Mouse (Mus musculus): ENCODE measurements around the gene Pnpla7. TPM values are rescaled to one million over a fixed set of nuclear protein-coding genes. Genes with fewer than 3 reads are reported as not detected.

Pnpla7 gene
- polyA plus RNA-seq, 1 experiment: 20.5 TPM

GRCm38 (mm10) chr2:25034994-25035393, 59.2 kb downstream of the Pnpla7 start:
- Histone ChIP-seq H3K36me3 (ENCODE audit: control insufficient read depth, insufficient read depth, low read length) (0 out of 2 replicates have a peak, but pooled peaks cover 3% of the 10 kb centered on the region), H3K27ac (ENCODE audit: insufficient read depth, low read depth, low read length) (peak overlapping the region; percentile 30; the same call in 1 of the 2 replicates), H3K4me3 (ENCODE audit: low read depth, low read length) (no peak overlapping the region), H3K4me1 (ENCODE audit: control insufficient read depth, insufficient read depth, insufficient read length, low read length) (peaks cover 2% of the 10 kb centered on the region; the same call in 1 of the 2 replicates), H3K27me3 (ENCODE audit: control insufficient read depth, insufficient read depth, low read length) (no peaks in the 10 kb centered on the region)
- WGBS: 85% methylated on average over 4 of the region's 4 CpGs
- no peak for TF ChIP-seq CTCF (IDR thresholded peaks at IDR 0.05; ENCODE audit: extremely low read depth, insufficient read length, insufficient replicate concordance, low read depth, low read length)
- TF ChIP-seq POLR2A (IDR thresholded peaks at IDR 0.05; ENCODE audit: low read depth, low read length): no peak

- Histone ChIP-seq H3K27ac (ENCODE audit: insufficient read depth, low read depth, low read length) (no peak overlapping the region), H3K4me3 (ENCODE audit: low read depth, low read length) (no peak overlapping the region), H3K4me1 (ENCODE audit: control insufficient read depth, insufficient read depth, insufficient read length, low read length) (peaks cover 2% of the 10 kb centered on the region; the same call in 1 of the 2 replicates), H3K36me3 (ENCODE audit: control insufficient read depth, insufficient read depth, low read length) (peaks cover 2% of the 10 kb centered on the region; the same call in 1 of the 2 replicates), H3K27me3 (ENCODE audit: control insufficient read depth, insufficient read depth, low read length) (no peaks in the 10 kb centered on the region)
- no peak for TF ChIP-seq POLR2A (IDR thresholded peaks at IDR 0.05; ENCODE audit: low read depth, low read length)
- 87% methylated on average over 5 of the region's 5 CpGs for WGBS
Observed at GRCm38 (mm10) chr2:25040089-25040488, 64.3 kb downstream of the Pnpla7 start.

- no peaks in the 10 kb centered on the region for H3K27me3 ChIP-seq (ENCODE audit: control insufficient read depth, insufficient read depth, low read length)
- peaks cover 2% of the 10 kb centered on the region; the same call in 1 of the 2 replicates for H3K36me3 ChIP-seq (ENCODE audit: control insufficient read depth, insufficient read depth, low read length)
- TF ChIP-seq CTCF (IDR thresholded peaks at IDR 0.05; ENCODE audit: extremely low read depth, insufficient read length, insufficient replicate concordance, low read depth, low read length) (no peak), POLR2A (IDR thresholded peaks at IDR 0.05; ENCODE audit: low read depth, low read length) (no peak)
- 87% methylated on average over 7 of the region's 7 CpGs for WGBS
- H3K27ac ChIP-seq (ENCODE audit: insufficient read depth, low read depth, low read length): no peak overlapping the region
- peaks cover 5% of the 10 kb centered on the region; the same call in 1 of the 2 replicates for H3K4me1 ChIP-seq (ENCODE audit: control insufficient read depth, insufficient read depth, insufficient read length, low read length)
- H3K4me3 ChIP-seq (ENCODE audit: low read depth, low read length): no peak overlapping the region
Observed at GRCm38 (mm10) chr2:25050921-25051320, 75.1 kb downstream of the Pnpla7 start.

GRCm38 (mm10) chr2:25051450-25051849, 75.6 kb downstream of the Pnpla7 start:
- 79% methylated on average over 8 of the region's 8 CpGs for WGBS
- Histone ChIP-seq H3K27me3 (ENCODE audit: control insufficient read depth, insufficient read depth, low read length) (no peaks in the 10 kb centered on the region), H3K36me3 (ENCODE audit: control insufficient read depth, insufficient read depth, low read length) (peaks cover 2% of the 10 kb centered on the region; the same call in 1 of the 2 replicates), H3K27ac (ENCODE audit: insufficient read depth, low read depth, low read length) (no peak overlapping the region), H3K4me1 (ENCODE audit: control insufficient read depth, insufficient read depth, insufficient read length, low read length) (peaks cover 5% of the 10 kb centered on the region; the same call in 1 of the 2 replicates), H3K4me3 (ENCODE audit: low read depth, low read length) (no peak overlapping the region)
- no peak for TF ChIP-seq CTCF (IDR thresholded peaks at IDR 0.05; ENCODE audit: extremely low read depth, insufficient read length, insufficient replicate concordance, low read depth, low read length)
- no peak for TF ChIP-seq POLR2A (IDR thresholded peaks at IDR 0.05; ENCODE audit: low read depth, low read length)

GRCm38 (mm10) chr2:25053101-25053500, 77.3 kb downstream of the Pnpla7 start:
- Histone ChIP-seq H3K4me1 (ENCODE audit: control insufficient read depth, insufficient read depth, insufficient read length, low read length) (peaks cover 5% of the 10 kb centered on the region; the same call in 1 of the 2 replicates), H3K4me3 (ENCODE audit: low read depth, low read length) (no peak overlapping the region), H3K36me3 (ENCODE audit: control insufficient read depth, insufficient read depth, low read length) (peaks cover 2% of the 10 kb centered on the region; the same call in 1 of the 2 replicates), H3K27me3 (ENCODE audit: control insufficient read depth, insufficient read depth, low read length) (no peaks in the 10 kb centered on the region), H3K27ac (ENCODE audit: insufficient read depth, low read depth, low read length) (no peak overlapping the region)
- TF ChIP-seq CTCF (IDR thresholded peaks at IDR 0.05; ENCODE audit: extremely low read depth, insufficient read length, insufficient replicate concordance, low read depth, low read length): no peak
- TF ChIP-seq POLR2A (IDR thresholded peaks at IDR 0.05; ENCODE audit: low read depth, low read length): no peak
- 93% methylated on average over 6 of the region's 6 CpGs for WGBS

GRCm38 (mm10) chr2:25054221-25055067, 78.6 kb downstream of the Pnpla7 start, which contains the start of gene Nsmf:
Gene Nsmf (plus strand): TSS chr2:25054355.
- Histone ChIP-seq H3K27ac (ENCODE audit: insufficient read depth, low read depth, low read length) (no peak within 1 kb of the TSS), H3K4me1 (ENCODE audit: control insufficient read depth, insufficient read depth, insufficient read length, low read length) (peaks cover 5% of the 10 kb centered on the region; the same call in 1 of the 2 replicates), H3K36me3 (ENCODE audit: control insufficient read depth, insufficient read depth, low read length) (peaks cover 2% of the 10 kb centered on the region; the same call in 1 of the 2 replicates), H3K4me3 (ENCODE audit: low read depth, low read length) (peak within 1 kb of the TSS; percentile 71), H3K27me3 (ENCODE audit: control insufficient read depth, insufficient read depth, low read length) (no peaks in the 10 kb centered on the region)
- TF ChIP-seq CTCF (IDR thresholded peaks at IDR 0.05; ENCODE audit: extremely low read depth, insufficient read length, insufficient replicate concordance, low read depth, low read length) (no peak), POLR2A (IDR thresholded peaks at IDR 0.05; ENCODE audit: low read depth, low read length) (peak; percentile 59)
- 2% methylated on average over 47 of the region's 47 CpGs for WGBS

- H3K36me3 ChIP-seq (ENCODE audit: control insufficient read depth, insufficient read depth, low read length): peaks cover 7% of the 10 kb centered on the region; the same call in 1 of the 2 replicates
- no peak overlapping the region for H3K27ac ChIP-seq (ENCODE audit: insufficient read depth, low read depth, low read length)
- peaks cover 5% of the 10 kb centered on the region; the same call in 1 of the 2 replicates for H3K4me1 ChIP-seq (ENCODE audit: control insufficient read depth, insufficient read depth, insufficient read length, low read length)
- H3K4me3 ChIP-seq (ENCODE audit: low read depth, low read length): peak overlapping the region; percentile 71
- TF ChIP-seq POLR2A (IDR thresholded peaks at IDR 0.05; ENCODE audit: low read depth, low read length) (no peak), CTCF (IDR thresholded peaks at IDR 0.05; ENCODE audit: extremely low read depth, insufficient read length, insufficient replicate concordance, low read depth, low read length) (no peak)
- no peaks in the 10 kb centered on the region for H3K27me3 ChIP-seq (ENCODE audit: control insufficient read depth, insufficient read depth, low read length)
- 63% methylated on average over 2 of the region's 2 CpGs for WGBS
Observed at GRCm38 (mm10) chr2:25055068-25055405, 79.2 kb downstream of the Pnpla7 start.
